Mouse (Mus musculus): ENCODE results near the gene Hist2h2aa2. TPM values are rescaled to one million over a fixed set of nuclear protein-coding genes. Genes with fewer than 3 reads are reported as not detected.
"Not testable (repeated sequence)": the region's sequence is repeated elsewhere in the genome, so short reads cannot be mapped to it uniquely, and the experiment has no call there.

The Hist2h2aa2 gene
- polyA plus RNA-seq, 1 experiment from 2014 or later, result 13.1 TPM

- ChIA-PET POLR2A (interaction anchor here (1.1 to 1.4 kb wide), 4 partner anchors 9 to 42 kb away, joined by 3 to 4 read pairs (median 4); no protein-coding TSS in a partner anchor), CTCF (interaction anchor here (1.0 to 2.7 kb wide), 4 partner anchors 8 to 14 kb away, joined by 3 to 10 read pairs (median 6); partner anchors contain the start of genes Bola1 and Hist2h2ab)
- DNase-seq (ENCODE audit: low read depth, low spot score), result peak; percentile 54
- ATAC-seq, result peak; percentile 79
- TF ChIP-seq CTCF (IDR thresholded peaks at IDR 0.05), result no peak
- in situ Hi-C loops (cut with MboI; ENCODE audit: low pct_unique_long_range_greater_than_20kb), result no loop called here
- no peaks in the 10 kb centered on the region for H3K27me3 ChIP-seq
Observed at GRCm38 (mm10) chr3:96226695-96227648, 13.1 kb downstream of the Hist2h2aa2 start.

GRCm38 (mm10) chr3:96225421-96225820 is 14.7 kb downstream of the Hist2h2aa2 start:
- ChIA-PET POLR2A (no interaction called here), CTCF (interaction anchor here (2.0 to 2.1 kb wide), 2 partner anchors 11 to 12 kb away, joined by 6 to 9 read pairs; no protein-coding TSS in a partner anchor)
- no peaks in the 10 kb centered on the region for H3K27me3 ChIP-seq
- in situ Hi-C loops (cut with MboI; ENCODE audit: low pct_unique_long_range_greater_than_20kb), result no loop called here
- ATAC-seq, result no peak
- no peak for TF ChIP-seq CTCF (IDR thresholded peaks at IDR 0.05)
- no peak for DNase-seq (ENCODE audit: low read depth, low spot score)

- TF ChIP-seq CTCF (IDR thresholded peaks at IDR 0.05), result no peak
- in situ Hi-C loops (cut with MboI; ENCODE audit: low pct_unique_long_range_greater_than_20kb), result loop anchor here (5.0 kb wide), 1 partner anchor 45 kb away; the partner anchor contains the start of genes Hist2h2bb and Hist2h3b
- POLR2A ChIA-PET, result interaction anchor here (1.1 to 5.6 kb wide), 3 partner anchors 13 to 46 kb away, joined by 4 to 54 read pairs (median 35); partner anchors contain the start of genes Hist2h2bb and Hist2h3b
- no peak for ATAC-seq
- no peaks in the 10 kb centered on the region for H3K27me3 ChIP-seq
- CTCF ChIA-PET, result interaction anchor here (0.6 to 1.7 kb wide), 8 partner anchors 11 to 234 kb away, joined by 3 to 5 read pairs (median 4); partner anchors contain the start of gene Hist2h4
- DNase-seq (ENCODE audit: low read depth, low spot score), result no peak
Observed at GRCm38 (mm10) chr3:96222774-96223173, 17.3 kb downstream of the Hist2h2aa2 start.

- no peak for DNase-seq (ENCODE audit: low read depth, low spot score)
- H3K27me3 ChIP-seq, result no peaks in the 10 kb centered on the region
- ATAC-seq, result no peak
- TF ChIP-seq CTCF (IDR thresholded peaks at IDR 0.05), result no peak
- POLR2A ChIA-PET, result interaction anchor here (0.7 to 5.6 kb wide), 12 partner anchors 12 to 164 kb away, joined by 3 to 56 read pairs (median 10); partner anchors contain the start of genes Hist2h2aa1, Hist2h2bb, Hist2h3b and Mtmr11
- in situ Hi-C loops (cut with MboI; ENCODE audit: low pct_unique_long_range_greater_than_20kb), result loop anchor here (5.0 kb wide), 1 partner anchor 46 kb away; the partner anchor contains the start of genes Hist2h2bb and Hist2h3b
- CTCF ChIA-PET, result interaction anchor here (1.3 to 3.8 kb wide), 6 partner anchors 8 to 155 kb away, joined by 3 to 23 read pairs (median 5); no protein-coding TSS in a partner anchor
Observed at GRCm38 (mm10) chr3:96221640-96222038, 18.4 kb downstream of the Hist2h2aa2 start.

GRCm38 (mm10) chr3:96220765-96221639 is 19.1 kb downstream of the Hist2h2aa2 start, which contains the start of the genes Hist2h2ac and Hist2h2be:
TSS of gene Hist2h2ac (minus strand) at chr3:96220880.
TSS of gene Hist2h2be (plus strand) at chr3:96221119.
- POLR2A ChIA-PET, result interaction anchor here (0.7 to 5.6 kb wide), 14 partner anchors 9 to 163 kb away, joined by 3 to 56 read pairs (median 7); partner anchors contain the start of genes Hist2h2aa1, Hist2h2bb, Hist2h3b and Mtmr11
- in situ Hi-C loops (cut with MboI; ENCODE audit: low pct_unique_long_range_greater_than_20kb), result loop anchor here (5.0 kb wide), 1 partner anchor 46 kb away; the partner anchor contains the start of genes Hist2h2bb and Hist2h3b
- ATAC-seq (peak; percentile 83), DNase-seq (ENCODE audit: low read depth, low spot score) (peak; percentile 98)
- H3K27me3 ChIP-seq, result no peaks in the 10 kb centered on the region
- CTCF ChIA-PET, result interaction anchor here (1.1 to 3.8 kb wide), 9 partner anchors 9 to 155 kb away, joined by 3 to 23 read pairs (median 5); no protein-coding TSS in a partner anchor
- TF ChIP-seq CTCF (IDR thresholded peaks at IDR 0.05), result no peak

GRCm38 (mm10) chr3:96220131-96220764 is 19.8 kb downstream of the Hist2h2aa2 start:
- DNase-seq (ENCODE audit: low read depth, low spot score); H3K27me3 ChIP-seq: not testable (repeated sequence)
- ATAC-seq, result peak; percentile 2
- CTCF ChIA-PET, result interaction anchor here (0.9 to 3.8 kb wide), 19 partner anchors 11 to 257 kb away, joined by 3 to 28 read pairs (median 8); partner anchors contain the start of genes Hist2h2bb and Hist2h4
- in situ Hi-C loops (cut with MboI; ENCODE audit: low pct_unique_long_range_greater_than_20kb), result loop anchor here (5.0 kb wide), 1 partner anchor 47 kb away; the partner anchor contains the start of genes Hist2h2bb and Hist2h3b
- POLR2A ChIA-PET, result interaction anchor here (0.8 to 5.6 kb wide), 16 partner anchors 9 to 162 kb away, joined by 3 to 56 read pairs (median 8); partner anchors contain the start of genes Hist2h2aa1, Hist2h2bb, Hist2h3b and Hist2h4

GRCm38 (mm10) chr3:96219661-96220130 is 20.4 kb downstream of the Hist2h2aa2 start, which contains the start of the genes Bola1 and Hist2h2ab:
TSS of gene Bola1 (minus strand) at chr3:96219709.
TSS of gene Hist2h2ab (plus strand) at chr3:96219865.
- in situ Hi-C loops (cut with MboI; ENCODE audit: low pct_unique_long_range_greater_than_20kb), result loop anchor here (5.0 to 10.0 kb wide), 2 partner anchors 48 to 155 kb away; partner anchors contain the start of genes Hist2h2bb and Hist2h3b
- POLR2A ChIA-PET, result interaction anchor here (0.8 to 5.6 kb wide), 17 partner anchors 10 to 162 kb away, joined by 3 to 56 read pairs (median 8); partner anchors contain the start of genes Hist2h2aa1, Hist2h2bb, Hist2h3b and Hist2h4

GRCm38 (mm10) chr3:96219191-96219641 is 20.9 kb downstream of the Hist2h2aa2 start:
- TF ChIP-seq CTCF (IDR thresholded peaks at IDR 0.05), result no peak
- H3K27me3 ChIP-seq, result no peaks in the 10 kb centered on the region
- in situ Hi-C loops (cut with MboI; ENCODE audit: low pct_unique_long_range_greater_than_20kb), result loop anchor here (10.0 kb wide), 1 partner anchor 154 kb away; no protein-coding TSS in a partner anchor
- no peak for ATAC-seq
- POLR2A ChIA-PET, result interaction anchor here (0.8 to 5.6 kb wide), 15 partner anchors 10 to 161 kb away, joined by 3 to 56 read pairs (median 8); partner anchors contain the start of genes Hist2h2aa1, Hist2h2bb, Hist2h3b and Hist2h4
- no peak for DNase-seq (ENCODE audit: low read depth, low spot score)
- CTCF ChIA-PET, result interaction anchor here (0.8 to 3.8 kb wide), 23 partner anchors 9 to 256 kb away, joined by 3 to 28 read pairs (median 5); partner anchors contain the start of genes Hist2h2bb and Hist2h4

More at GRCm38 (mm10) chr3:96219661-96220130, 20.4 kb downstream of the Hist2h2aa2 start, which contains the start of the genes Bola1 and Hist2h2ab:
- CTCF ChIA-PET, result interaction anchor here (0.8 to 3.8 kb wide), 23 partner anchors 8 to 256 kb away, joined by 3 to 28 read pairs (median 5); partner anchors contain the start of genes Hist2h2bb and Hist2h4
- ATAC-seq, result peak; percentile 56
- H3K27me3 ChIP-seq, result no peaks in the 10 kb centered on the region
- DNase-seq (ENCODE audit: low read depth, low spot score), result peak; percentile 87
- TF ChIP-seq CTCF (IDR thresholded peaks at IDR 0.05), result no peak

Data from Patski (cell line).